Mouse (Mus musculus): Measurements from ENCODE around the gene Zfp683.

The Zfp683 gene

GRCm38 (mm10) chr4:134053538-134053937 is at the start of gene Zfp683:
Gene Zfp683 (plus strand): TSS chr4:134053838.
- no peak for DNase-seq (ENCODE audit: low read depth, low spot score)

- DNase-seq (ENCODE audit: low read depth, low spot score): no peak
Measured at GRCm38 (mm10) chr4:134005581-134006358, 47.9 kb upstream of the Zfp683 start.

- peak; percentile 81 for DNase-seq (ENCODE audit: low read depth, low spot score)
Measured at GRCm38 (mm10) chr4:134006845-134007244, 46.8 kb upstream of the Zfp683 start.

- DNase-seq (ENCODE audit: low read depth, low spot score): no peak
Measured at GRCm38 (mm10) chr4:134009709-134010108, 43.9 kb upstream of the Zfp683 start.

GRCm38 (mm10) chr4:134011450-134012414 is 41.9 kb upstream of the Zfp683 start:
- DNase-seq (ENCODE audit: low read depth, low spot score): peak; percentile 98

- DNase-seq (ENCODE audit: low read depth, low spot score): peak; percentile 64
Measured at GRCm38 (mm10) chr4:134012858-134013528, 40.6 kb upstream of the Zfp683 start.

- peak; percentile 70 for DNase-seq (ENCODE audit: low read depth, low spot score)
Measured at GRCm38 (mm10) chr4:134016208-134016607, 37.4 kb upstream of the Zfp683 start.

GRCm38 (mm10) chr4:134016767-134017166 is 36.9 kb upstream of the Zfp683 start:
- peak; percentile 98 for DNase-seq (ENCODE audit: low read depth, low spot score)

- peak; percentile 87 for DNase-seq (ENCODE audit: low read depth, low spot score)
Measured at GRCm38 (mm10) chr4:134017201-134017865, 36.3 kb upstream of the Zfp683 start.

GRCm38 (mm10) chr4:134018038-134018778 is 35.4 kb upstream of the Zfp683 start:
- DNase-seq (ENCODE audit: low read depth, low spot score): peak; percentile 84

- DNase-seq (ENCODE audit: low read depth, low spot score): peak; percentile 97
Measured at GRCm38 (mm10) chr4:134018779-134019145, 34.9 kb upstream of the Zfp683 start, which contains the start of gene Lin28a. Gene Lin28a (minus strand): TSS chr4:134018841.

- peak; percentile 91 for DNase-seq (ENCODE audit: low read depth, low spot score)
Measured at GRCm38 (mm10) chr4:134019210-134019609, 34.4 kb upstream of the Zfp683 start.

- DNase-seq (ENCODE audit: low read depth, low spot score): no peak
Measured at GRCm38 (mm10) chr4:134019641-134020351, 33.8 kb upstream of the Zfp683 start.

- DNase-seq (ENCODE audit: low read depth, low spot score): peak; percentile 72
Measured at GRCm38 (mm10) chr4:134020621-134021020, 33.0 kb upstream of the Zfp683 start.

- DNase-seq (ENCODE audit: low read depth, low spot score): no peak
Measured at GRCm38 (mm10) chr4:134025802-134026201, 27.8 kb upstream of the Zfp683 start.

GRCm38 (mm10) chr4:134035953-134036352 is 17.7 kb upstream of the Zfp683 start:
- DNase-seq (ENCODE audit: low read depth, low spot score): peak; percentile 90

- no peak for DNase-seq (ENCODE audit: low read depth, low spot score)
Measured at GRCm38 (mm10) chr4:134041317-134042123, 12.1 kb upstream of the Zfp683 start.

GRCm38 (mm10) chr4:134043041-134043440 is 10.6 kb upstream of the Zfp683 start:
- DNase-seq (ENCODE audit: low read depth, low spot score): no peak

GRCm38 (mm10) chr4:134047648-134048047 is 6.0 kb upstream of the Zfp683 start:
- DNase-seq (ENCODE audit: low read depth, low spot score): no peak

Data from R1 (cell line).